Mouse (Mus musculus) thymus, postnatal 0 days (tissue): ENCODE data around the gene Ghrl. TPM values are rescaled to one million over a fixed set of nuclear protein-coding genes. Genes with fewer than 3 reads are reported as not detected.

ENCODE experiments used
- DNase-seq: peaks from one replicate; pipeline ENCODE4 v3.0.0-alpha.2; 2015; ENCODE audit warnings: low spot score
- microRNA-seq: library from miRNA; unstranded; fragments of <30 nt; microRNA quantifications from one replicate; pipeline ENCODE4, GENCODE M21; 2016; ENCODE audit warnings: borderline number of aligned reads
- polyA plus RNA-seq: library from polyadenylated mRNA; unstranded; fragments of >200 nt; fragmentation: Nextera tagmentation; extraction: Ambion mirVana; gene quantifications from 2 replicates; pipeline ENCODE4 v1.2.1, GENCODE M21; 2015

Gene Ghrl
- polyA plus RNA-seq, 1 experiment from 2014 or later = 0.81 TPM

GRCm38 (mm10) chr6:113668287-113669154 lies 51.2 kb downstream of the Ghrl start:
- DNase-seq = peak; percentile 75

DNA sequence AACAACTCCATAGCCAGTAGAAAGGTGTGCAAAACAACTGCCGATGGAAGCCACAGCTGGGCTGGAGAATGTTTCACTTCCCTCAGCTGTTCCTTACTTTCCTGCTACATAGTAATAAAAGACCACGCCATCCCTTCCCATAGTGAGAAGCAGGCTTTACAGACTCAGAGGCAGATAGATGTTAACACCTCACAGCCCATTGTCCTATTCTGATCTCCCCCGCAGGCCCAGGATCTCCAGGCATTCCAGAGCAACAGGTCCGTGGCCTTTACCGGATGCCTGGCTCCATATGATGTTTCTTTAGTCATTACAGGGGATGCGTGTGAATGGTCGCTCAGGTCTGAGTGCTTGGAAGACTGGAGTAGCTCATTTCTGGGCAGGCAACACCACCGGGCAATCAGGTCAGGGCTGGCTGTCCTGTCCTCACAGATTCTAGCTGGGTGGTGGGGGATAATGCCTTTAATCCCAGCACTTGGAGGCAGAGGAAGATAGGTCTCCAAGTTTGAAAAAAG lies 52.0 kb downstream of the Ghrl start:
- DNase-seq = no peak

Small RNAs within 50 kb of the gene (microRNA-seq; reads per million reads assigned to microRNA genes)
- gene Mir7042 = 2.9 reads per million

Other genes with a start within 250 kb of the Ghrl start
- 5.0 and 6.5 TPM in 2 replicates for gene Il17rc, start 248.5 kb downstream of the Ghrl start, polyA plus RNA-seq
- gene Creld1, start 236.6 kb downstream of the Ghrl start, polyA plus RNA-seq = 9.5 and 10.3 TPM in 2 replicates
- gene Prrt3, start 217.9 kb downstream of the Ghrl start, polyA plus RNA-seq = 0.17 TPM in 2 replicates
- gene Emc3, start 188.2 kb downstream of the Ghrl start, polyA plus RNA-seq = 92.3 and 94.4 TPM in 2 replicates
- 10.2 and 11.2 TPM in 2 replicates for gene Fancd2, start 188.2 kb downstream of the Ghrl start, polyA plus RNA-seq
- 0.25 TPM in 1 of 2 replicates, not detected in the other for gene Fancd2os, start 119.2 kb downstream of the Ghrl start, polyA plus RNA-seq
- 267 and 274 TPM in 2 replicates for gene Brk1, start 115.1 kb downstream of the Ghrl start, polyA plus RNA-seq
- 30.7 and 33.1 TPM in 2 replicates for gene Vhl, start 95.9 kb downstream of the Ghrl start, polyA plus RNA-seq
- gene Irak2, start 81.4 kb downstream of the Ghrl start, polyA plus RNA-seq = 2.2 and 2.7 TPM in 2 replicates
- gene Tatdn2, start 22.8 kb downstream of the Ghrl start, polyA plus RNA-seq = 1.5 and 1.7 TPM in 2 replicates
- 223 and 234 TPM in 2 replicates for gene Sec13, start 20.9 kb upstream of the Ghrl start, polyA plus RNA-seq